Mouse (Mus musculus): ENCODE data around the gene Ninj1.

The Ninj1 gene

GRCm38 (mm10) chr13:49234711-49235110, 47.4 kb downstream of the Ninj1 start:
- no peak for DNase-seq

GRCm38 (mm10) chr13:49237617-49238016, 50.3 kb downstream of the Ninj1 start:
- DNase-seq: no peak

- no peak for DNase-seq
These were observed 51.5 kb downstream of the Ninj1 start for GRCm38 (mm10) chr13:49238737-49239136.

- no peak for DNase-seq
These were observed 55.2 kb downstream of the Ninj1 start for GRCm38 (mm10) chr13:49242321-49243065.

GRCm38 (mm10) chr13:49243492-49243891, 56.2 kb downstream of the Ninj1 start:
- DNase-seq: no peak

GRCm38 (mm10) chr13:49245251-49245650, 58.0 kb downstream of the Ninj1 start:
- DNase-seq: no peak

Data from cerebellum, adult 18-20 months (tissue).